Mouse (Mus musculus): ENCODE data around the gene Gm16440.
"Not testable (repeated sequence)": the region's sequence is repeated elsewhere in the genome, so short reads cannot be mapped to it uniquely, and the experiment has no call there.

Gm16440 gene

DNA sequence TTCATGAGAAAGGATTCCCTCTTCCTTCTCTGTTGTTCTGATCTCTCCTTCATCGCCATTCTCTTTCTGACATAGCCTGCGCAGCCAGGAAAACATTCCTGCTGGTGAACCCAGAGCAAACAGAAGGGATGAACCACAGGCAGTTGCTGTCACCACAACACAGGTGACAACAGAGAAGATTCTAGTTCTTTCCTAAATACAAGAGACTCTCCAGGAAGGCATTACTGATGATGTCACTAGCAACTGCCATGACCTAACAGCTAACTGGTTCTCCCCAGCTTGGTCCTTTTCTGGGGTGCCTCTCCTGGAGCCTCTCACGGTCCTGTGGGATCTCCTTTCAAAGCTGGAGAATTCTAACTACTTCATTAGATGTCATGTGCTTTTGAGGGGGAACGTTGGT, at the start of gene Gm16440:
TSS of gene Gm16440 (minus strand) at position 101 of the 400 bp plus-strand sequence.
- CTCF ChIA-PET = not testable (repeated sequence)

GRCm38 (mm10) chr14:6426766-6427165, 36.6 kb upstream of the Gm16440 start:
- CTCF ChIA-PET = not testable (repeated sequence)

GRCm38 (mm10) chr14:6426353-6426752, 36.2 kb upstream of the Gm16440 start:
- CTCF ChIA-PET = not testable (repeated sequence)

- CTCF ChIA-PET = not testable (repeated sequence)
Observed at GRCm38 (mm10) chr14:6412382-6412781, 22.3 kb upstream of the Gm16440 start, which contains the start of gene Gm3591. Gene Gm3591 (minus strand): TSS chr14:6412482.

DNA sequence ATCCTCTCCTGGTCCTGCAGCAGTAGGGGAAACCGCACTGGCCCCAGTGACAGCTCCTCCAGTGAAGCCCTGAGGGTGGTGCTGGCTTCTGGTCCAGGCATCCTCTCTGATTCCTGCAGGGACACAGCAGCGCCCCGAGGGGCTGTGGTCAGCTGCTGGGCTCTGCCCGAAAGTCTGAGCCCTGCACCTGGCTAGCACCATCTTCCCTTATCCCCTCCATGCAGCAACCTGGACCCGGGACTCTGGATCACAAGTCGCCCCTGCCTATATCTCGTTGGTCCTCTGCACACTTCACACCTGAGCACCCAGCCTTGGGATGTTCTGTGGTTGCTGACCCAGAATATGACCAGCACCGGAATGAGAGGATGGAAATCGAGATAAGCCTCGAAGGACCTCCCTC, 46.5 kb downstream of the Gm16440 start, which contains the start of gene Gm3618:
TSS of gene Gm3618 (minus strand) at position 101 of the 400 bp plus-strand sequence.
- CTCF ChIA-PET = not testable (repeated sequence)
